Mouse (Mus musculus): ENCODE data around the gene Shf. TPM values are rescaled to one million over a fixed set of nuclear protein-coding genes. Genes with fewer than 3 reads are reported as not detected.
"Not testable (repeated sequence)": the region's sequence is repeated elsewhere in the genome, so short reads cannot be mapped to it uniquely, and the experiment has no call there.

Gene Shf
- 4.2 and 6.0 TPM in 2 replicates for polyA plus RNA-seq (2015; fragmentation: Nextera tagmentation; extraction: Ambion mirVana)

DNA sequence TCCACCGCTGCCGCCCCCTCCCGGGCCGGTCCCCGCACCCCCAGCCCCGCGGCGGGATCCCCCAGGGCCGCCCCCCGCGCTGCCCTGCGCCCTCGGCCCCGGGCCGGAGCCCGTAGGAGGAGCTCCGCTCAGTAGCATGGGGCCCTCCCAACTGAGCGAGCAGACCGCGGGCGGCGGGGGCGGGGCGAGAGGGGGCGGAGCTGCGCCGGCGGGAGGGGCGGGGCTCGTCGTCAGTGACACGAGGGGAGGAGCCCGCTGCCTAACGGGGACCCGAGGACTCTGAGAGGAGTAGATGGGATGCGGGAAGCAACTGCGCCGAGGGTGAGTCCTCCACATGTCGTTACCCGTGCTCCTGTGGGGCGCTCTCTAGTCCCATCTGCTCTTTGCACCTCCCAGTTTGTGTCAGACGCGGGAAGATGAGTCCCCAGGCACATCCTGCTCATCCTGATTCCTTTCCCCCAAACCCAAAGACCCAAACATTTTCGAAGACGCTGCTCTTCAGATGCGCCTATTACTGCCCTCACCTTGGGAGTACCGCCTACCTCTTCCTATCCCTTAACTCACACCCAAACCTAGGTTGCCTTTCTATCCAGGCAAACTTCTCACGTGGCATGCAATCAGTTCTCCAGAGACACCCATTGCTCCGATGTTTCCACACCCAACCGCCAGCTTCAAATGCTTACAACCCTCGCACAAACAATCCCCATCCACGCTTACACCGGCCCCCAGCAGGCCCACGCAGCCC lies at the start of gene Shf:
Shf (minus strand) TSS at position 168 of the 745 bp plus-strand sequence.
- peak; percentile 94 for ATAC-seq (ENCODE audit: low FRiP score, low read depth)
- peak within 1 kb of the TSS; percentile 69 for H3K27ac ChIP-seq

GRCm38 (mm10) chr2:122408928-122409327 lies 40.0 kb upstream of the Shf start:
- Histone ChIP-seq H3K36me3 (no peaks in the 10 kb centered on the region), H3K27me3 (no peaks in the 10 kb centered on the region), H3K9me3 (no peaks in the 10 kb centered on the region), H3K4me1 (no peaks in the 10 kb centered on the region), H3K9ac (no peak overlapping the region), H3K27ac (no peak overlapping the region), H3K4me3 (no peak overlapping the region), H3K4me2 (replicated peaks) (no peak overlapping the region)
- ATAC-seq (ENCODE audit: low FRiP score, low read depth) = no peak
- 77% methylated on average over 7 of the region's 7 CpGs for whole genome bisulfite sequencing

More for the DNA sequence above, at the start of gene Shf:
- Histone ChIP-seq H3K4me3 (peak within 1 kb of the TSS; percentile 92), H3K36me3 (peaks cover 5% of the 10 kb centered on the region), H3K9ac (peak within 1 kb of the TSS; percentile 92), H3K9me3 (no peaks in the 10 kb centered on the region), H3K4me1 (peaks cover 27% of the 10 kb centered on the region), H3K27me3 (peaks cover 10% of the 10 kb centered on the region; the same call in 1 of the 2 replicates), H3K4me2 (replicated peaks) (peak within 1 kb of the TSS; percentile 88)
- 2% methylated on average over 43 of the region's 54 CpGs for WGBS

DNA sequence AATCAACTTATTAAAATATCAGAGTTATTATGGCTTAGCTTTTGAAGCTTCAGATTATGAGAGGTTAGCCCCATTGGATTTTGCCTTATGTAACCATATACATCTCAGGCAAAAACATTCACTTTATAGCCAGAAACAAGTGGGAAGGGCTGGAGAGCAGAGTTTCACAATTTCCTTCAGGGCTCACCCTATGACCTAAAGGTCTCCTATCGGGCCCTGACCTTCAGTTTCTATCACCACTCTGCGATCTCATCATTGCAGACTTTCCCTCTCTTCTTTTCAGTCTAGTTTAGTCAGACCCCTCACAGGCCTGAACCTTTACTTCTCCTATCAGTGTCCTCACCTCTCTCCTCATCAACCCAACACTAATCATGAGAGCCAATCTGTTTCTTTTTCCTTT lies 38.6 kb upstream of the Shf start:
- Histone ChIP-seq H3K36me3 (no peaks in the 10 kb centered on the region), H3K4me1 (no peaks in the 10 kb centered on the region), H3K27me3 (no peaks in the 10 kb centered on the region), H3K4me2 (replicated peaks) (no peak overlapping the region), H3K9ac (no peak overlapping the region), H3K9me3 (no peaks in the 10 kb centered on the region), H3K4me3 (no peak overlapping the region), H3K27ac (no peak overlapping the region)
- 82% methylated on average over 2 of the region's 2 CpGs for WGBS
- ATAC-seq (ENCODE audit: low FRiP score, low read depth) = no peak

DNA sequence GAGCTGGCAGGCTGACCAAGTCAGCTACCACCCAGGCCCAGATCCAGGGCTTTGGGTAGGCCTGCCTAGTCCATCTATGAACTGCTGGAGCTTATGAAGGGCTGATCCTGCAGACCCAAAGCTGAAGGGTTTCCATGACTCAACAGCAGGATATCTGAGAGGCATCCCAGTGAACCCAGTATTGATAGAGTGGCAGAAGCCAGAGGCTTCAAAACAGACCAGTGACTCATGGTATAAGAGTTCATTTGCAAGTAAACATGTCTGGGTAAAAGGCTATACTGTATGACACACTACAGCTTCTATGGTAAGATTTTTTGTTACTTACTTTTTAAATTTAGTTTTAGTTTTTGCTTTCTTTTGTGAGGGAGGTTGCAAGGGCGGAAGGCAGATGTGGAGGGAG lies 27.2 kb upstream of the Shf start:
- H3K4me1 ChIP-seq = no peaks in the 10 kb centered on the region
- no peaks in the 10 kb centered on the region for H3K36me3 ChIP-seq
- ATAC-seq (ENCODE audit: low FRiP score, low read depth) = no peak
- no peaks in the 10 kb centered on the region for H3K9me3 ChIP-seq
- 86% methylated on average over 1 of the region's 1 CpGs for WGBS
- H3K4me3 ChIP-seq = no peak overlapping the region
- no peak overlapping the region for H3K4me2 ChIP-seq (replicated peaks)
- no peak overlapping the region for H3K27ac ChIP-seq
- H3K27me3 ChIP-seq = no peaks in the 10 kb centered on the region
- H3K9ac ChIP-seq = no peak overlapping the region

DNA sequence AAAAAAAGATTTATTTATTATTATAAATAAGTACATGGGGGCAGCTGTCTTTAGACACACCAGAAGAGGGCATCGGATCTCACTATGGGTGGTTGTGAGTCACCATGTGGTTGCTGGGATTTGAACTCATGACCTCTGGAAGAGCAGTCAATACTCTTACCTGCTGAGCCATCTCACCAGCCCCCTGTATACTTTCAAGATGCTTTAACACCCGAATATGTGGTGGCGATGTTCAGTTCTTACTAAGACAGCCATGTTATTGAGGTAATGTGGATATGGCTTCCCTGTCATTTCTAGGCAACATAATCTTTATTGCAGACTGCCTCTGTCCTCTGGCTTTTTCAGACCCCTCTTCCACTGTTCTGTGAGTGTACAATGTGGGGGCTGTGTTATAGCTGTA lies 18.2 kb upstream of the Shf start:
- H3K36me3 ChIP-seq; H3K9me3 ChIP-seq; H3K4me2 ChIP-seq (replicated peaks); H3K4me1 ChIP-seq; H3K27me3 ChIP-seq; H3K4me3 ChIP-seq; H3K9ac ChIP-seq; H3K27ac ChIP-seq; ATAC-seq (ENCODE audit: low FRiP score, low read depth): not testable (repeated sequence)
- WGBS = 93% methylated on average over 3 of the region's 3 CpGs

DNA sequence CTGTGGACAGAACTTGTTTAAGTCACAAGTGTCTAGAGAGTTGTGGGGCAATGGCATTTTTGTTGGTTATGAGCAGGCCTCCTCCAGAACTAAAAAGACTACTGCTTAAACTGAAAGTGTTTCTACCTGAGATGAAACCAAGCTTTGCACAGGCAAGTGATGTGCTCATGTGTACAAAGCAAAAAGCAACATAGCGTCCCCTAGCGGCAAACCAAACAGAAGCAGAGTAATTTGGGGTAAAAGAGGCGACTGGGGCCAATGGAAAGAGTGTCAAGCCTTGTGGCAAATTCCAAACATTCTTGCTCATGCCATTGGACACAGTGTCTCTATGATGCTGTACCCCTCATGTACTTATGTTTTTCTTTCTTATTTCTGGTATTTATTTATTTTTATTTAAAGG lies 16.1 kb upstream of the Shf start:
- Histone ChIP-seq H3K9ac (no peak overlapping the region), H3K4me1 (peaks cover 3% of the 10 kb centered on the region; the same call in 1 of the 2 replicates), H3K9me3 (no peaks in the 10 kb centered on the region), H3K4me2 (replicated peaks) (no peak overlapping the region), H3K4me3 (no peak overlapping the region), H3K27me3 (no peaks in the 10 kb centered on the region), H3K36me3 (no peaks in the 10 kb centered on the region), H3K27ac (no peak overlapping the region)
- ATAC-seq (ENCODE audit: low FRiP score, low read depth) = no peak
- WGBS = 32% methylated on average over 3 of the region's 3 CpGs

DNA sequence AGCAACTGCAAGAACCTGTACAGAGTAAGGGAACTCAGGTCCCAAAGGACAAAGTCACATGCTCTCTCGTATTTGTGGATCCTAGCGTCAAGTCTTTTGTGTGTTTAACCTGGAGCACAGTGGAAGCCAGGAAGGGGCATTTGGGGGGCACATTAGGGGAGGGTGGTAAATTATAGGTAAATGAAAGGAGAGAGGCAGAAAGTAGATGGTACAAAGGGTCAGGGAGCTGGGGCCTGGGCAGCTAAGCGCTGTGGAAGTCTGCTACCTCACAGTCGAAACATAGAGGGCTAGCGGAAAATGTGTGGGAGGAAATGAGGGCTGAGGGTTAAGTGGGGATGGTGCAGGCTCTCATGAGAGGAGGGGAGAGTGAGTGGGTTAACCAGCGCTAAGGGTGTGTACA lies 13.2 kb upstream of the Shf start:
- H3K4me3 ChIP-seq = no peak overlapping the region
- ATAC-seq (ENCODE audit: low FRiP score, low read depth) = no peak
- H3K4me1 ChIP-seq = peaks cover 12% of the 10 kb centered on the region; the same call in 1 of the 2 replicates
- no peak overlapping the region for H3K9ac ChIP-seq
- 80% methylated on average over 6 of the region's 6 CpGs for WGBS
- no peak overlapping the region for H3K4me2 ChIP-seq (replicated peaks)
- no peaks in the 10 kb centered on the region for H3K9me3 ChIP-seq
- H3K36me3 ChIP-seq = no peaks in the 10 kb centered on the region
- no peaks in the 10 kb centered on the region for H3K27me3 ChIP-seq
- no peak overlapping the region for H3K27ac ChIP-seq

DNA sequence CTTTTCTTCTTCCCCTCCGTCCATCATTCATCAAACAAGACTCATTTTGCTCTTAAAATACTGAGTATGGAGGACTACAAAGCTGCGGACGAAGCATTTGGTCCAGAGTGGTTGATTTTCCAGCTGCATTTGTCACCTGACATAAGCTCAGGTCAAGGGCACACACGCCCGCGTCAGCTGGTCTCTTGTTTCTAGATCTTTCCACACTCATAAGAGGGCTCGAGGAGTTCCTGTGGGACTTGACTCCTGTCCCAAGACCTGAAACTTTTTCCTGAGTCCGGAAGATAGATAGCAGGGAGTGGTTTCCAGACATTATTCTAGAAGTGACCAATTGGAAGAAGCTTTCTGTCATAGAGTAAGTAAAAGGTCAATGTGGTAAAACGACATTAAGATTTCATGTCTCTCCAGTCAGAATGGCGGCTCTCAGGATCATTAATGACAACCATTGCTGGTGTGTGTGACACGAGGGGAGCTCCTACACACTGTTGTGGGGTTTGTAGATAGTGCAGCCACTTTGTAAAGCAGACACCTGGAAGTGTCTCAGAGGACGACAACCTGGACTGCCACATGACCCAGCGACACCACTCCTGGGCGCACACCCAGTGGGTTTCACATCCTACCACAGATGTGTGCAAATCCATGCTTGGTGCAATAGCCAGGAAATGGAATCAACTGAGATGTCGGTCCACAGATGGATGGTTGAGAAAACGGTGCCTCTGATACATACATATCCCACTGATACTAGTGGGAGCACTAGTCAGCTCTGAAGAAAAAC lies 12.6 kb upstream of the Shf start:
- WGBS = 75% methylated on average over 16 of the region's 16 CpGs
- ATAC-seq (ENCODE audit: low FRiP score, low read depth) = no peak

DNA sequence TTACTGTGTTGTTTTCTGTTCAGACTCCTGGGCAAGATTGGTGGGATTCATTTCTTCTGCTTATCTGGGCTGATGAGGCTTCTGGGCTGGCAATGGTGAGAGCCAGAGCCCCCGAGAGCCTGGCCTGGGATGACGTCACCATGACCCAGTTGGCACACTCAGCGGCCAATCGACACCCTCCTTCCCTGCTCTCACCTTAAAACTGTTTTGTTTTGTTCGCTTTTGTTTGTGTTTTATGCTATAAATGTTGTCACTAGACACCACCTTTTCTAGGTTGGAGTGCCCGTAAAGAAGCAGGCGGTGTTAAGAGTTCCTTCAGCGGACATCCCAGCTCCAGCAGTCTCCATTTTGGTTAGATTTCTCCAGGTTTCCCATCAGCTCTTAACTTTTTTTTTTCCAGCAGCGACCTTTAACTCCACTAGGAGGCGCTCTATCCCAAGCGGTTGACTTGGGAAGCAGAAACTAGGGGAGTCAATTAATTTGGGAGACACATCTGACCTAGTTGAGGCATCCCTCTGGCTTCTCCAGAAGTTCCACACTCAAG lies 11.9 kb upstream of the Shf start:
- Histone ChIP-seq H3K27ac (no peak overlapping the region), H3K36me3 (no peaks in the 10 kb centered on the region), H3K27me3 (no peaks in the 10 kb centered on the region), H3K4me2 (replicated peaks) (peak overlapping the region; percentile 54), H3K9me3 (no peaks in the 10 kb centered on the region), H3K9ac (no peak overlapping the region), H3K4me1 (peaks cover 12% of the 10 kb centered on the region; the same call in 1 of the 2 replicates), H3K4me3 (peak overlapping the region; percentile 33)
- 12% methylated on average over 11 of the region's 11 CpGs for WGBS
- ATAC-seq (ENCODE audit: low FRiP score, low read depth) = no peak

More for the DNA sequence above, 12.6 kb upstream of the Shf start:
- no peak overlapping the region for H3K27ac ChIP-seq
- no peak overlapping the region for H3K4me3 ChIP-seq
- H3K9ac ChIP-seq = no peak overlapping the region
- H3K9me3 ChIP-seq = no peaks in the 10 kb centered on the region
- H3K4me1 ChIP-seq = peaks cover 12% of the 10 kb centered on the region; the same call in 1 of the 2 replicates
- no peaks in the 10 kb centered on the region for H3K36me3 ChIP-seq
- H3K27me3 ChIP-seq = no peaks in the 10 kb centered on the region
- H3K4me2 ChIP-seq (replicated peaks) = no peak overlapping the region

DNA sequence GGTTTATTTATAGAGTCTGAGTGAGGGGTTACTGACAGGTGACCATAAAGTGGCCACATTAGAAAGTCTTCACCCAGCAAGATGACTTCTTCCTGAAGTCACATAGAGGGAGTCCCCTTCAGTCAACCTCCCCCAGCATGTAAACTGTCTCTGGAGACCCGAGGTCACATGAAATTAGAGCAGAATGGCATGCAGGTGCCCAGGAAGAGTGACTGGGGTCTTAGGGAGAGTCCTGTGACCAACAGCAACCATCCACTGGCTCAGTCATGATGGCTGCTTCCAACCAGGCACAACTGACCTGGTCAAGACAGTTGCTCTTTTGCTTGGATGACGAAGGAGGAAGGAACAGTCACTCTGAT lies 10.3 kb upstream of the Shf start:
- Histone ChIP-seq H3K4me3 (no peak overlapping the region), H3K27ac (no peak overlapping the region), H3K4me1 (peaks cover 12% of the 10 kb centered on the region; the same call in 1 of the 2 replicates), H3K9me3 (no peaks in the 10 kb centered on the region), H3K36me3 (no peaks in the 10 kb centered on the region), H3K9ac (no peak overlapping the region), H3K27me3 (no peaks in the 10 kb centered on the region), H3K4me2 (replicated peaks) (no peak overlapping the region)
- WGBS = 43% methylated on average over 2 of the region's 2 CpGs
- no peak for ATAC-seq (ENCODE audit: low FRiP score, low read depth)

- Histone ChIP-seq H3K4me3 (peak overlapping the region; percentile 54), H3K4me1 (peaks cover 12% of the 10 kb centered on the region; the same call in 1 of the 2 replicates), H3K9ac (0 out of 2 replicates have a peak overlapping the region, but pooled peaks have one; percentile 71), H3K27me3 (no peaks in the 10 kb centered on the region), H3K4me2 (replicated peaks) (peak overlapping the region; percentile 59), H3K36me3 (no peaks in the 10 kb centered on the region), H3K9me3 (no peaks in the 10 kb centered on the region), H3K27ac (no peak overlapping the region)
- 17% methylated on average over 8 of the region's 8 CpGs for WGBS
- ATAC-seq (ENCODE audit: low FRiP score, low read depth) = no peak
These were observed 9.7 kb upstream of the Shf start for GRCm38 (mm10) chr2:122378421-122379291.

Measured in limb, embryonic 13.5 days (tissue).